10 mouse cellular contexts compared by ENCODE assay signal in genomic region chr17:37047332-37047976, GRCm38 (mm10). TPM values are rescaled to one million over a fixed set of nuclear protein-coding genes. Genes with fewer than 3 reads are reported as not detected.
DNase-seq lines count a peak whose midpoint lies in the region; ATAC-seq and TF ChIP-seq lines count a peak whose summit lies in the region.
"Had no signal": no experiment of that assay in that cellular context is flagged by ENCODE, and none has a peak within 500 bp of the region (broad histone marks: within the 10 kb centered on the region; RNA-seq: fewer than 3 reads in every experiment).

No protein-coding gene starts in this region.

- peak overlapping the region; percentile 85 for H3K4me3 ChIP-seq in heart, embryonic 11.5 days (ENCODE audit: low read depth, low read length)
- peak overlapping the region; percentile 93 for H3K4me3 ChIP-seq in ES-Bruce4 (ENCODE audit: low read depth, low read length)
- peak overlapping the region; percentile 93 for H3K4me3 ChIP-seq in forebrain, embryonic 10.5 days
- peak overlapping the region; percentile 79 for H3K4me3 ChIP-seq in midbrain, embryonic 11.5 days (ENCODE audit: low read depth, low read length)

- H3K27me3 ChIP-seq in heart, embryonic 11.5 days (ENCODE audit: control insufficient read depth, insufficient read depth, low read length) = peaks cover 15% of the 10 kb centered on the region
- H3K27me3 ChIP-seq in ES-Bruce4 (ENCODE audit: control insufficient read depth, insufficient read depth, low read length, poor library complexity, severe bottlenecking) = no peaks in the 10 kb centered on the region
- H3K27me3 ChIP-seq in forebrain, embryonic 10.5 days (ENCODE audit: poor library complexity, severe bottlenecking) = peaks cover 35% of the 10 kb centered on the region
- H3K27me3 ChIP-seq in midbrain, embryonic 11.5 days (ENCODE audit: control insufficient read depth, insufficient read depth, low read length) = peaks cover 14% of the 10 kb centered on the region

- H3K27ac ChIP-seq in heart, embryonic 11.5 days (ENCODE audit: low read depth, low read length) = no peak overlapping the region
- H3K27ac ChIP-seq in ES-Bruce4 (ENCODE audit: insufficient read depth, low read length) = peak overlapping the region; percentile 36
- no peak overlapping the region for H3K27ac ChIP-seq in forebrain, embryonic 10.5 days
- H3K27ac ChIP-seq in midbrain, embryonic 11.5 days (ENCODE audit: low read depth, low read length) = no peak overlapping the region

- no peak for TF ChIP-seq POLR2A in ES-Bruce4 (IDR thresholded peaks at IDR 0.05; ENCODE audit: insufficient read depth, low read length)

- no peak overlapping the region for H3K9ac ChIP-seq in heart, embryonic 11.5 days (ENCODE audit: low read depth, low read length)
- H3K9ac ChIP-seq in ES-Bruce4 (ENCODE audit: low read depth, poor library complexity, severe bottlenecking) = peak overlapping the region; percentile 97
- H3K9ac ChIP-seq in midbrain, embryonic 11.5 days (ENCODE audit: low read length) = peak overlapping the region; percentile 16

- peaks cover 15% of the 10 kb centered on the region for H3K4me1 ChIP-seq in heart, embryonic 11.5 days (ENCODE audit: control insufficient read depth, insufficient read depth, low read length)
- no peaks in the 10 kb centered on the region for H3K4me1 ChIP-seq in ES-Bruce4 (ENCODE audit: control insufficient read depth, insufficient read depth, low read length)
- peaks cover 66% of the 10 kb centered on the region for H3K4me1 ChIP-seq in forebrain, embryonic 10.5 days
- peaks cover 26% of the 10 kb centered on the region for H3K4me1 ChIP-seq in midbrain, embryonic 11.5 days (ENCODE audit: control insufficient read depth, insufficient read depth, low read length)

- TF ChIP-seq CTCF in ES-Bruce4 (IDR thresholded peaks at IDR 0.05; ENCODE audit: low read depth, low read length) = no peak

- peak overlapping the region; percentile 98 for H3K4me2 ChIP-seq in heart, embryonic 11.5 days
- peak overlapping the region; percentile 91 for H3K4me2 ChIP-seq in midbrain, embryonic 11.5 days

- peak; percentile 57; the same call in 1 of the 2 replicates for TF ChIP-seq EP300 in ES-Bruce4 (IDR thresholded peaks at IDR 0.05; ENCODE audit: insufficient read depth, low read depth, low read length)

- ATAC-seq in heart, embryonic 11.5 days (replicated peaks; ENCODE audit: insufficient number of reproducible peaks, low FRiP score, low TSS enrichment) = no peak
- no peak for ATAC-seq in midbrain, embryonic 11.5 days (ENCODE audit: low FRiP score)

- H3K9me3 ChIP-seq in heart, embryonic 11.5 days (replicated peaks; ENCODE audit: control insufficient read depth, low read length) = no peaks in the 10 kb centered on the region
- H3K9me3 ChIP-seq in ES-Bruce4 (replicated peaks; ENCODE audit: control insufficient read depth, insufficient read depth, low read length, poor library complexity, severe bottlenecking) = no peaks in the 10 kb centered on the region
- no peaks in the 10 kb centered on the region for H3K9me3 ChIP-seq in forebrain, embryonic 10.5 days
- H3K9me3 ChIP-seq in midbrain, embryonic 11.5 days (ENCODE audit: control insufficient read depth, low read length) = no peaks in the 10 kb centered on the region

- DNase-seq in heart, postnatal 4 days = no peak
- no peak for DNase-seq in forebrain, embryonic 10.5 days (ENCODE audit: extremely low spot score, low spot score)
- peak; percentile 82 for DNase-seq in midbrain, embryonic 11.5 days (ENCODE audit: low spot score, missing footprints)
- no peak for DNase-seq in layer of hippocampus, adult 18-20 months (ENCODE audit: low spot score in 2 of 2)
- DNase-seq in adrenal gland, adult 8-10 months = no peak
- DNase-seq in gastrocnemius, postnatal 36 days = no peak

- H3K36me3 ChIP-seq in heart, embryonic 11.5 days (ENCODE audit: control insufficient read depth, insufficient read depth, low read length) = no peaks in the 10 kb centered on the region
- H3K36me3 ChIP-seq in ES-Bruce4 (ENCODE audit: control insufficient read depth, insufficient read depth, low read length, poor library complexity, severe bottlenecking) = peaks cover 18% of the 10 kb centered on the region
- H3K36me3 ChIP-seq in forebrain, embryonic 10.5 days (replicated peaks) = no peaks in the 10 kb centered on the region
- no peaks in the 10 kb centered on the region for H3K36me3 ChIP-seq in midbrain, embryonic 11.5 days (ENCODE audit: control insufficient read depth, insufficient read depth, low read length)

- intact Hi-C loops in gastrocnemius, postnatal 36 days (cut with DNase I) = loop anchor here (5.0 kb wide), 1 partner anchor 130 kb away; no protein-coding TSS in a partner anchor

- 18% methylated on average over 19 of the region's 19 CpGs for WGBS in heart, embryonic 11.5 days (ENCODE audit: insufficient replicate concordance)
- 16% methylated on average over 19 of the region's 19 CpGs for WGBS in forebrain, embryonic 10.5 days
- 13% methylated on average over 19 of the region's 19 CpGs for WGBS in midbrain, embryonic 11.5 days

RNA-seq across cellular contexts. Expression of gene Gabbr1, which starts 1.7 kb away (rescaled TPM):
- polyA plus RNA-seq in heart, embryonic 11.5 days (2014; fragmentation: Nextera tagmentation; extraction: Ambion mirVana) = 4.4 and 6.0 TPM in 2 replicates
- total RNA-seq in heart, postnatal 4 days (2021) = 10 to 100 TPM; 21.6 to 22.4 TPM
- polyA plus RNA-seq in ES-Bruce4 (2011; ENCODE audit: insufficient read depth, insufficient read length, low read depth, missing spikeins) = 163 and 180 TPM in 2 replicates
- 8.0 and 8.4 TPM in 2 replicates for polyA plus RNA-seq in forebrain, embryonic 10.5 days (2016; fragmentation: Nextera tagmentation; extraction: Ambion mirVana)
- polyA plus RNA-seq in midbrain, embryonic 11.5 days (2014; fragmentation: Nextera tagmentation; extraction: Ambion mirVana) = 14.3 and 14.5 TPM in 2 replicates
- 100 to 1,000 TPM; 683 to 686 TPM for total RNA-seq in layer of hippocampus, adult 18-20 months (2021)
- 10 to 100 TPM; 25.3 to 63.8 (median 50.8) TPM for total RNA-seq in adrenal gland, adult 8-10 months (2022)
- total RNA-seq in gastrocnemius, postnatal 36 days (2021) = 1 to 10 TPM; 8.0 to 8.1 TPM

RNA-seq across cellular contexts. Expression of gene Mog, which starts 24.3 kb away (rescaled TPM):
- 0.25 TPM in 1 of 2 replicates, not detected in the other for polyA plus RNA-seq in heart, embryonic 11.5 days (2014; fragmentation: Nextera tagmentation; extraction: Ambion mirVana)
- total RNA-seq in heart, postnatal 4 days (2021) = not detected
- polyA plus RNA-seq in ES-Bruce4 (2011; ENCODE audit: insufficient read depth, insufficient read length, low read depth, missing spikeins) = not detected in 2 replicates
- 0.16 and 0.30 TPM in 2 replicates for polyA plus RNA-seq in forebrain, embryonic 10.5 days (2016; fragmentation: Nextera tagmentation; extraction: Ambion mirVana)
- 0.18 and 0.42 TPM in 2 replicates for polyA plus RNA-seq in midbrain, embryonic 11.5 days (2014; fragmentation: Nextera tagmentation; extraction: Ambion mirVana)
- total RNA-seq in layer of hippocampus, adult 18-20 months (2021) = 10 to 100 TPM; 35.8 to 43.1 TPM
- not detected for total RNA-seq in adrenal gland, adult 8-10 months (2022)
- total RNA-seq in gastrocnemius, postnatal 36 days (2021) = not detected
- total RNA-seq: hematopoietic stem cell, adult 5-6 weeks had no signal

RNA-seq across cellular contexts. Expression of gene Olfr90, which starts 40.8 kb away (rescaled TPM):
- not detected in 2 replicates for polyA plus RNA-seq in heart, embryonic 11.5 days (2014; fragmentation: Nextera tagmentation; extraction: Ambion mirVana)
- total RNA-seq in heart, postnatal 4 days (2021) = not detected
- 0.22 TPM in 1 of 2 replicates, not detected in the other for polyA plus RNA-seq in ES-Bruce4 (2011; ENCODE audit: insufficient read depth, insufficient read length, low read depth, missing spikeins)
- polyA plus RNA-seq in forebrain, embryonic 10.5 days (2016; fragmentation: Nextera tagmentation; extraction: Ambion mirVana) = not detected in 2 replicates
- polyA plus RNA-seq in midbrain, embryonic 11.5 days (2014; fragmentation: Nextera tagmentation; extraction: Ambion mirVana) = not detected in 2 replicates
- total RNA-seq in layer of hippocampus, adult 18-20 months (2021) = not detected
- not detected for total RNA-seq in adrenal gland, adult 8-10 months (2022)
- not detected for total RNA-seq in gastrocnemius, postnatal 36 days (2021)
- total RNA-seq: hematopoietic stem cell, adult 5-6 weeks had no signal
- polyA plus RNA-seq: testis, adult 2 months had no signal

RNA-seq across cellular contexts. Expression of gene Zfp57, which starts 46.5 kb away (rescaled TPM):
- polyA plus RNA-seq in heart, embryonic 11.5 days (2014; fragmentation: Nextera tagmentation; extraction: Ambion mirVana) = 66.7 and 70.1 TPM in 2 replicates
- 10 to 100 TPM in 1 of 2 experiments, 1 to 10 TPM in 1; 9.7 to 14.5 TPM for total RNA-seq in heart, postnatal 4 days (2021)
- 223 and 254 TPM in 2 replicates for polyA plus RNA-seq in ES-Bruce4 (2011; ENCODE audit: insufficient read depth, insufficient read length, low read depth, missing spikeins)
- 78.5 and 81.0 TPM in 2 replicates for polyA plus RNA-seq in forebrain, embryonic 10.5 days (2016; fragmentation: Nextera tagmentation; extraction: Ambion mirVana)
- 89.9 and 102 TPM in 2 replicates for polyA plus RNA-seq in midbrain, embryonic 11.5 days (2014; fragmentation: Nextera tagmentation; extraction: Ambion mirVana)
- 1 to 10 TPM; 8.1 to 8.7 TPM for total RNA-seq in layer of hippocampus, adult 18-20 months (2021)
- total RNA-seq in adrenal gland, adult 8-10 months (2022) = 1 to 10 TPM; 2.0 to 2.6 (median 2.3) TPM
- under 1 TPM; 0.23 to 0.59 TPM for total RNA-seq in gastrocnemius, postnatal 36 days (2021)

RNA-seq across cellular contexts. Expression of gene Olfr91, which starts 50.6 kb away (rescaled TPM):
- not detected in 2 replicates for polyA plus RNA-seq in heart, embryonic 11.5 days (2014; fragmentation: Nextera tagmentation; extraction: Ambion mirVana)
- total RNA-seq in heart, postnatal 4 days (2021) = not detected
- not detected in 2 replicates for polyA plus RNA-seq in ES-Bruce4 (2011; ENCODE audit: insufficient read depth, insufficient read length, low read depth, missing spikeins)
- 0.15 TPM in 1 of 2 replicates, not detected in the other for polyA plus RNA-seq in forebrain, embryonic 10.5 days (2016; fragmentation: Nextera tagmentation; extraction: Ambion mirVana)
- not detected in 2 replicates for polyA plus RNA-seq in midbrain, embryonic 11.5 days (2014; fragmentation: Nextera tagmentation; extraction: Ambion mirVana)
- not detected for total RNA-seq in layer of hippocampus, adult 18-20 months (2021)
- total RNA-seq in adrenal gland, adult 8-10 months (2022) = not detected
- total RNA-seq in gastrocnemius, postnatal 36 days (2021) = not detected
- total RNA-seq: hematopoietic stem cell, adult 5-6 weeks had no signal

Comparison
In these comparisons a context has a peak if more than half of its experiments do, and no peak if none do; other contexts are left out.
1. RNA of gene Gabbr1, which starts 1.7 kb away (total RNA-seq): 683 to 686 TPM in layer of hippocampus, adult 18-20 months; 25.3 to 63.8 TPM in adrenal gland, adult 8-10 months, 21.6 to 22.4 TPM in heart, postnatal 4 days and 8.0 to 8.1 TPM in gastrocnemius, postnatal 36 days; every median in the first group is over 10 times any median in the second.
2. RNA of gene Mog, which starts 24.3 kb away (total RNA-seq): 35.8 to 43.1 TPM in layer of hippocampus, adult 18-20 months; not detected in gastrocnemius, postnatal 36 days, not detected in heart, postnatal 4 days and not detected in adrenal gland, adult 8-10 months; every median in the first group is over 10 times any median in the second.
3. Peak in every context shown above with its lines, with median percentiles within 50 percentile points of each other: H3K4me3 ChIP-seq.